Mouse (Mus musculus): ENCODE data around the gene Tmcc2. TPM values are rescaled to one million over a fixed set of nuclear protein-coding genes. Genes with fewer than 3 reads are reported as not detected.

The Tmcc2 gene
- polyA plus RNA-seq, 1 experiment from 2014 or later = 10.2 TPM

DNA sequence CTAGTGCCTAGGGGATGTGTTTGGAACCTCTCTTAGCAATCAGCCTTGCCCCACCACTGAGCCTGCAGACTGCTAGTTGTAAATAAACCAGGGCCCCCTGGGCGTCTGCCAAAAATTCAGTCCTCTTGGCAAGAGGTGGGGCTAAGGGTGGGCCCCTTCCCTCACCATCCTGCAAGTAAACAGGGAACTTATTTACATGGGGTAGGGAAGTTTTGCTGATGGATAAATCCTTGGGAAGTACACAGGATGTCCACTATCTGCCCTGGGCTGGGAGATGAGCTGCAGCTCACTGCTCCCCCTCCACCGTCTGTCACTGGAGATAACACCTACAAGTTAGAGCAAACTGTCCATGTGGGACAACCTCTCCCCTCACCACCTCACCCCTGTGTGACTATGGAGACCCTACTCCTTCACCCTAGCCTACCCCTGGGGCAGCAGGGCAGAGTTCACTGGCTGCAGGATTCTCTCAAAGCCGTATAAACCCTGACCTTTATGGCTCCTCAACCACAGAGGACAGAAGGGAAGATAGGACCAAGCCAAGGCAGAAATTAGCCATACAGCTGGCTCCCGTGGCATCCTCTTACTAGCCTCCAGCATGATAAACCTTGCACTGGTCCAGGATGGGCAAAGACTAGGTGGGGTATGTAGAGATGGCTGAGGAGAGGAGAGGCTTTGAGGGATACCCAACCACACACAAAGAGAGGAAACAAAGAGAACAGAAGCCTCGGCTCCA is 16.8 kb downstream of the Tmcc2 start:
- Histone ChIP-seq H3K27me3 (replicated peaks; ENCODE audit: low read depth, poor library complexity, severe bottlenecking) (no peaks in the 10 kb centered on the region), H3K4me1 (peaks cover 70% of the 10 kb centered on the region), H3K9me3 (no peaks in the 10 kb centered on the region), H3K27ac (replicated peaks) (peak overlapping the region; percentile 70), H3K4me3 (no peak overlapping the region), H3K36me3 (replicated peaks) (peaks cover 72% of the 10 kb centered on the region)
- DNase-seq (ENCODE audit: low spot score) = no peak
- WGBS = 43% methylated on average over 5 of the region's 5 CpGs

DNA sequence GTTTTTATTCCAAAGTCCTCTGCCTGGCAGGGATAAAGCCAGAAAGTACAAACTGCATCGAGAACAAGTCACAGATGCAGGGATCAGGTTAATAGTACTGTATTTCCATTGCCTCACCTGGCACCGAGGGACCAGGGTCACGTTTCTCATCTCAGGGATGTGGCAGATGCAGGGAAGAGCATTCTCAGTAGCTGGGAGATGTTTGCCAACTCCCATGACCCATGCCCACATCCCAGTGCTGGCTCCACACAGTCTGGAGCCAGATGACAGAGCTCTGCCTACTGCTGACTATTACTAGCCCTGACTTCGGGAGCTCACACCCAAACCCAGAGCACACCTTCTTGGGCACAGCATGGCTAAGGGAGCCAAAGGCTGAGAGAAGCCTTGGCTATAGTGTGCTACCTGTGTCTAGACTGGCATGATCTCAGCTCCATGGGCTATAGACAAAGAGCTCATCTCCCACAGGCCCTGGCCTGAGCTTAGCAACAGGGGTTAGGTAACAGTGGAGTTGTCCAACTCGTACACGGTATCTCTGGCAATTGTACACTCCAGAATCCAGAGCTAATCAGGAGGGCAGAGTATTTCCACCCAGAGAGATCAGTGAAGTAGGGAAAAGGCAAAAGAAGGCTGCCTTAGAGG is 18.1 kb downstream of the Tmcc2 start:
- Histone ChIP-seq H3K27me3 (replicated peaks; ENCODE audit: low read depth, poor library complexity, severe bottlenecking) (no peaks in the 10 kb centered on the region), H3K9me3 (no peaks in the 10 kb centered on the region), H3K27ac (replicated peaks) (0 out of 2 replicates have a peak overlapping the region, but pooled peaks have one; percentile 41), H3K36me3 (replicated peaks) (peaks cover 63% of the 10 kb centered on the region), H3K4me3 (no peak overlapping the region), H3K4me1 (peaks cover 70% of the 10 kb centered on the region)
- no peak for DNase-seq (ENCODE audit: low spot score)
- 89% methylated on average over 6 of the region's 6 CpGs for WGBS

DNA sequence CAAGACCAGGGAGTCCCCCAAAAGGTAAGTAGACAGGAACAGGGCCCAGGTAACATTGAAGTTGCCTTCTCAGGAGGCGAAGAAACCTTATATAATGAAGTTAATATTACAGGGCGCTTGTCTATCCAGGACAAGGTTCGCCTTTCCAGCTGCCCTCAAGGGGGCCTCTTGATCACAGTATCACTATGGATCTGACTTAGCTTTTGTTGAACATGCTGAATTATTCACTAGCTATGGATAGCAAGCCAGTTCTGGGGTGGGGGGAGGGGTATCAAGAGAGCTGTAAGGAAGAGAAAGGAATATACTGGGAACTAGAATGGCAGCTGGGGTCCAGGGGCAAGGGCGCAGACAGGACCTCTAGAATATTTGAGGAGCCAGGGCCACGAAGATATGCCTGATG is 18.7 kb downstream of the Tmcc2 start:
- H3K4me3 ChIP-seq = no peak overlapping the region
- H3K27ac ChIP-seq (replicated peaks) = peak overlapping the region; percentile 41; the same call in 1 of the 2 replicates
- peaks cover 61% of the 10 kb centered on the region for H3K36me3 ChIP-seq (replicated peaks)
- no peak for DNase-seq (ENCODE audit: low spot score)
- H3K9me3 ChIP-seq = no peaks in the 10 kb centered on the region
- peaks cover 72% of the 10 kb centered on the region for H3K4me1 ChIP-seq
- H3K27me3 ChIP-seq (replicated peaks; ENCODE audit: low read depth, poor library complexity, severe bottlenecking) = no peaks in the 10 kb centered on the region
- 84% methylated on average over 5 of the region's 5 CpGs for WGBS

DNA sequence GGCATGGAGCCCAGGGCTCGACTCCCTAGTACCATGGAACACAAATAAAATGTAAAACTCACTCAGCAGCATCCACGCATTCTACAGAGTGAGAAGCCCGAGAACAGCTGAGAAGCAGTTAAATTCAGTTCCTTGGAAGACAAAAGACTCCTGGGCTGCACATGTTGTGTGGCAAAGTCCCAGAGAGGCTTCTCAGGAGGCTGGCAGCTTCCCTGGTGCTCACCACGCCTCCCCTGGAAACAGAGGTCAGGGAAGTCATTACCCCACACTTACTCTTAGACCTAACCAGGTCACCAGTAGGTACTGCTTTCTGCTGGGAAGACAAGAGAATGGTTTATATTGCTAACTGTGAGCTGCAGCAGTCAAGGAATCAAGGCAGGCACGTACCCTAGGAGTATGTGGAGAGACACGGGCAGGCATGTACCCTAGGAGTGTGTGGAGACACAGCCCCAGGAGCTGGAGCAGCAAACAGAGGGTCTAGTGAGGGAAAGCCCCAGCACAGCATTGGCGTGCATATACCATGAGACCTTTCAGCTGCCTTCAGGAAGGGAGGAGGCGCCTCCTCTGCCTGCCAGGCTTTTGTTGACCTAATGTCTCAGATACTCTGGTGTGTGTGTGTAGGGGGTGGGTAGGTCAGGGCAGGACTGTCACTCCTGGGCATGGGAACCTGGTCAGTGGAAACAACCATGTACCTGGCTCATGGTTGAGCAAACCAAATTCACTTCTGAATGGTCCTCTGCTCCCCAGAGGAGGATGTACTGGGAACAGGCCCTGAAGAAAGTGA is 19.6 kb downstream of the Tmcc2 start:
- DNase-seq (ENCODE audit: low spot score) = no peak
- H3K27me3 ChIP-seq (replicated peaks; ENCODE audit: low read depth, poor library complexity, severe bottlenecking) = no peaks in the 10 kb centered on the region
- H3K9me3 ChIP-seq = no peaks in the 10 kb centered on the region
- H3K36me3 ChIP-seq (replicated peaks) = peaks cover 68% of the 10 kb centered on the region
- H3K27ac ChIP-seq (replicated peaks) = peak overlapping the region; percentile 31
- H3K4me3 ChIP-seq = no peak overlapping the region
- 46% methylated on average over 8 of the region's 8 CpGs for WGBS
- H3K4me1 ChIP-seq = peaks cover 72% of the 10 kb centered on the region

DNA sequence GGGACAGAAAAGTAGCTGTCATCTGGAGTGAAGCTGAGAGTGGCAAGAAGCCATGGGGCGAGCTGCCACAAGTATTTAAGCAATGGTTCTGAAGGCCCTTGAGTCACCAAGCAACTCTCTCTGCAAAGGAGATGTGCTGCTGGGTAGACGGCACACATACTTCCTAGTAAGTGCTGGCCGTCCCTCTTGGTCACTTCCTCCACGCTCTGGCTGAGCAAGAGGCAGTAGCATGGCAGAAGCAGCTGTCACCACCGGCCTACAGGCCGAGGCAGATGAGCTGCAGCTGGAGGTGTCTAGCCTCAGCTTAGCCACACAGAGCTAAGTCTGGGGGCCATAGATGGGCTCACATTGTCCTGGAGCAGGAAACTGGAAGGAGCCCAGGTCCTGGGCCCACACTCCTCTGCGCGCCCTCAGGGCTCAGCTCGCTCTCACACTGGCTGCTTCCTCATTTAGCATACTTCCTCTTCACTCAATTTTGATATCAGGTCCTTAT is 20.4 kb downstream of the Tmcc2 start:
- Histone ChIP-seq H3K36me3 (replicated peaks) (peaks cover 75% of the 10 kb centered on the region), H3K27ac (replicated peaks) (peak overlapping the region; percentile 44; the same call in 1 of the 2 replicates), H3K27me3 (replicated peaks; ENCODE audit: low read depth, poor library complexity, severe bottlenecking) (no peaks in the 10 kb centered on the region), H3K9me3 (no peaks in the 10 kb centered on the region), H3K4me3 (no peak overlapping the region), H3K4me1 (peaks cover 72% of the 10 kb centered on the region)
- WGBS = 66% methylated on average over 9 of the region's 9 CpGs
- no peak for DNase-seq (ENCODE audit: low spot score)

DNA sequence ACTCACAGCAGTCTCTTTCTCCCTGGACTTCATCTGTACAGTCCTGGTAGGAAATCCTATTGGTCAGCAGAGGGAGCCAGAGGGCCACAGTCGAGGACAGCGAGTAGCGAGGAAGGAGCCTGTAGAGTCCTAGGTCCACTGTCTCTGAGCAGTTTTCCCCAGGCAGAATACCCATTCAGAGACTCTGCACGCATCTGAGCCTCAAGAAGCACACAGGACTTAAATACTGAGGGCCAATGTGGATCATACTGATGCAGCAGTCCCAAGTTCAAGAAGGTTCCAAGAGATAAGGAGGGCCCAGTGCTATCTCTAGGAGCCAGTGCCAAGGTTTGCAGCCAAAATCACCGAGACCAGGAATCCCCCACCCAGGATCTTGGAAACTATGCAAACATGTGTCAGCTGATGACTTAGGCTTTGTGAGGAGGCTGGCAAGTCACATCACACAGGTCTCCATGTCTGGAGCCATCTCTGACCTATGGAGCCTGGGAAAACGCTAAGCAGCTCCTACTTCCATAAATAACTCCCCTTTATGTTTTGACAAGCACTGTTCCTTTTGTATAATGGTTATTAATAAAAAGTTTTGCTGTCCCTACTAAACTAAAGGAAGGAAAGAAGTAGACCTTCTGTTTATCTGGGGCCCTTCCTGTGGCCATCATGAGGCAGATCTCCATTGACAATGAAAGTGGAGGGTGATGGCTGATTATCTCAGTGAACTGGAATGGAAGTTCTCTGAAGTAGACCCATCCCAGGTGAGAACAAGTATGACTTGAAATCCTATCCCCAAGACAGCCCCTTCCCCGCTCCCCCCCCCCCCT is 23.2 kb downstream of the Tmcc2 start:
- Histone ChIP-seq H3K4me1 (peaks cover 44% of the 10 kb centered on the region), H3K27ac (replicated peaks) (peak overlapping the region; percentile 57), H3K4me3 (peak overlapping the region; percentile 28; the same call in 1 of the 2 replicates), H3K9me3 (no peaks in the 10 kb centered on the region), H3K27me3 (replicated peaks; ENCODE audit: low read depth, poor library complexity, severe bottlenecking) (no peaks in the 10 kb centered on the region), H3K36me3 (replicated peaks) (peaks cover 70% of the 10 kb centered on the region)
- peak; percentile 80 for DNase-seq (ENCODE audit: low spot score)
- WGBS = 37% methylated on average over 7 of the region's 7 CpGs

DNA sequence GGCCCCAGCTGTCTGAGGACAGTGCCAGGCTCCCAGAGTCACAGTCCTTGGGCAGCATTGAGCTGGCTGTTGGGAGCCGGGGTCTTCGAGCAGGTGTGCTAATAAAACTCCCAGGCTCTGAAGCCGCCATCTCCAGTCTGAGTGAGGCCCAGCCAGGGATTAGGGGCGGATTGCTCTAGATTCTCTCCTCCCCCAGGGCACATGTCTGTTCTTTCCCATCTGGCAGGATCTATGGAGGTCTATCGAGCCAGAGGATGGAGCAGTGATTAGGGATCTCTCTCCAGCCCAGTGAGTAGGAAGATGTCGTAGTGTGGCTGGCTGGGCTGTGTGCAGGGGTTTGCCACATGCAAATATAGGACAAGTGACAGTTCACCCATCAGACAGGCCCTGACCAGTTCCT is 24.1 kb downstream of the Tmcc2 start:
- H3K27me3 ChIP-seq (replicated peaks; ENCODE audit: low read depth, poor library complexity, severe bottlenecking) = no peaks in the 10 kb centered on the region
- no peaks in the 10 kb centered on the region for H3K9me3 ChIP-seq
- peak overlapping the region; percentile 28; the same call in 1 of the 2 replicates for H3K4me3 ChIP-seq
- peak overlapping the region; percentile 57; the same call in 1 of the 2 replicates for H3K27ac ChIP-seq (replicated peaks)
- no peak for DNase-seq (ENCODE audit: low spot score)
- H3K4me1 ChIP-seq = peaks cover 34% of the 10 kb centered on the region
- H3K36me3 ChIP-seq (replicated peaks) = peaks cover 73% of the 10 kb centered on the region
- 77% methylated on average over 6 of the region's 6 CpGs for WGBS

DNA sequence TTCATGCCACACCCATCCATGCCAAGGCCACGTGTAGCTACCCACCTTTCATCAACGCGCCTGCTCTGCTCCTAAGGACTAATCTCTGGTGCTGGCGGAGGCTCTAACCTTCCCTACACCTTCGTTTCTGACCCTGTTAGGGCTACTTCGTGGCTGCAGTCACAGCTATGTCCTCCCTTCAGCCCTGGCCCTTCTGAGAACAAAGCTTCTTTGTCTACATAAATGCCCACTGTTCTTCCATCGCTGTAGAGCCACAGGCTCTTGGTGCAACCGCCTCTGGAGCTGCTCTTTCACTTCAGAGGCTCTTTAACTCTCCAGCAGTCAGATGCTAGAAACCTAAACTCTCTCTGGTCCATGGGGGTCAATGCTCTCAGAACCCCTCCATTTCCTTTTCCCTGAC is 24.8 kb downstream of the Tmcc2 start:
- 53% methylated on average over 8 of the region's 8 CpGs for WGBS

DNA sequence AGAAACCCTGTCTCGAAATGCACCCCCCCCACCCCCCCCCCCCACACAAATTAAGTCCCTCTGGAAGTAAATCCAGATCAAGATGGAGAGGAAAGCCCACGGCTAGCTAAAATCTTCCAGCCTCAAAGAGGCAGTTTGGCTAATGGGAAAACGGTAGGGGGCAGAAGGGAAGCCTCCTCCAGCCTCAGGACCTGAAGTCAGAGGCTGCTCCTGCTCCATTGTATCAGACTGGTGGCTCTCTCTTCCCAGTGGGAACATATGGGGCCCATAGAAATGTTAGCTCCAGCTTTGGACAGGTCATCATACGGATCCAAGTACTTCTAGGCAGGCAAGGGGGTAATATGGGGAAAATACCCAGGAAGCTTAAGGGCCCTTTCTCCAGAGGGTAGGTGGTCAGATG is 25.4 kb downstream of the Tmcc2 start:
- Histone ChIP-seq H3K4me3 (no peak overlapping the region), H3K27ac (replicated peaks) (no peak overlapping the region), H3K27me3 (replicated peaks; ENCODE audit: low read depth, poor library complexity, severe bottlenecking) (no peaks in the 10 kb centered on the region), H3K9me3 (no peaks in the 10 kb centered on the region), H3K36me3 (replicated peaks) (peaks cover 78% of the 10 kb centered on the region), H3K4me1 (peaks cover 21% of the 10 kb centered on the region)
- 53% methylated on average over 4 of the region's 4 CpGs for WGBS
- DNase-seq (ENCODE audit: low spot score) = no peak

More for the DNA sequence above, 24.8 kb downstream of the Tmcc2 start:
- Histone ChIP-seq H3K27me3 (replicated peaks; ENCODE audit: low read depth, poor library complexity, severe bottlenecking) (no peaks in the 10 kb centered on the region), H3K4me1 (peaks cover 27% of the 10 kb centered on the region), H3K27ac (replicated peaks) (no peak overlapping the region; the same call in 1 of the 2 replicates), H3K36me3 (replicated peaks) (peaks cover 77% of the 10 kb centered on the region), H3K9me3 (no peaks in the 10 kb centered on the region), H3K4me3 (peak overlapping the region; percentile 28; the same call in 1 of the 2 replicates)
- no peak for DNase-seq (ENCODE audit: low spot score)

DNA sequence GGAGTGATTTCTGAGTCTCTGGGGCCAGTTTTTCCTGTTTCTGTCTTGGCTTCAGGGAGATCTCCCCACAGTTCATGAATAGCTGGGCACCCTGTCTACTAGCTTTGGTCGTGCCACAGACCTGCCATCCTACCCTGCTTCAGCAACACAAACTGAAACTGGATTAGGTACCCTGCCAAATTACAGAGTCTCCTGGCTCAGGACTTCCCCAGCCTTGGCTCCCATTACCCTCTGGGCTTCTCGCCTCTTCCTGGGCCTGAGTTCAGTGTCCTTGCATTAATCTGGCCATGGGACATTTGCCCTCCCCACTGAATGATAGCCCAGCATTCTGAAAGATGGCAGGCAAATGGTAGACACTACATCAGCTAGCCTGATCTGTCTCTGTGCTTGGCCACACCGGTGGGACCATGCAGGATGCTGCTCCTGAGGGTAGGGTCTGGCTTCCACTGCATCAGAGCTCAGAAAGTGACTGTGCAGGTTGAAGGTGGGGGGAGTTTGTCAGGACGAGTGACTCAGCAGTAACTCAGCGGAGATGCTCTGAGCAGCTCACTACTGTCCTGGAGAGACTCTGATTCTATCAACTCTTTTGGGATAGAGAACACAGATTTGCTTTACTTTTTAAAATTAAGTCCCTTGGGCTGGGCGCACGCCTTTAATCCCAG is 26.1 kb downstream of the Tmcc2 start:
- Histone ChIP-seq H3K27me3 (replicated peaks; ENCODE audit: low read depth, poor library complexity, severe bottlenecking) (no peaks in the 10 kb centered on the region), H3K9me3 (no peaks in the 10 kb centered on the region), H3K27ac (replicated peaks) (no peak overlapping the region), H3K36me3 (replicated peaks) (peaks cover 78% of the 10 kb centered on the region), H3K4me1 (peaks cover 21% of the 10 kb centered on the region), H3K4me3 (no peak overlapping the region)
- WGBS = 88% methylated on average over 7 of the region's 7 CpGs
- no peak for DNase-seq (ENCODE audit: low spot score)

DNA sequence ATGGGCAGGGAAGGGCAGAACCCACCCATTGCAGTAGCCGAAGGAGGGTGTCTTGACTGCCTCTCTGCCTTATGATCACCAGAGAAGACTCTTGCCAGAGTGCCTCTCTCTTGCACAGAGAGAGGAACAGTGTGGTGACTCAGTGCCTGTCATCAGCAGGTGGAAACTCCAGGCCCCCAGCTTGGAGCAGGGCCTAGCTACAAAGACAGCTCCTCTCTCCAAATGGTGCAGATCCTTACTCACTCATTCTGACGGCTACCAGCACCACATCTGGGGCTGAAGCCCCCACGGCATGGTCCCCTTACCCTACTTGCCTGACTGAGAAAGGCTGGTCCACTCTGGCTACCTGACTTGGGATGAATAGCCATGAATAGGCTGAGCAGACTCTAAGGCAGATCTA is 26.7 kb downstream of the Tmcc2 start:
- no peak for DNase-seq (ENCODE audit: low spot score)
- no peaks in the 10 kb centered on the region for H3K27me3 ChIP-seq (replicated peaks; ENCODE audit: low read depth, poor library complexity, severe bottlenecking)
- H3K27ac ChIP-seq (replicated peaks) = no peak overlapping the region
- WGBS = 85% methylated on average over 3 of the region's 3 CpGs
- no peak overlapping the region for H3K4me3 ChIP-seq
- peaks cover 21% of the 10 kb centered on the region for H3K4me1 ChIP-seq
- peaks cover 78% of the 10 kb centered on the region for H3K36me3 ChIP-seq (replicated peaks)
- no peaks in the 10 kb centered on the region for H3K9me3 ChIP-seq

All from embryonic facial prominence, embryonic 10.5 days (tissue).